Mouse (Mus musculus): ENCODE data around the gene Dnajc5. TPM values are rescaled to one million over a fixed set of nuclear protein-coding genes. Genes with fewer than 3 reads are reported as not detected.

Gene Dnajc5
- total RNA-seq, 2 experiments from 2014 or later, result 43.3 to 43.9 TPM

DNA sequence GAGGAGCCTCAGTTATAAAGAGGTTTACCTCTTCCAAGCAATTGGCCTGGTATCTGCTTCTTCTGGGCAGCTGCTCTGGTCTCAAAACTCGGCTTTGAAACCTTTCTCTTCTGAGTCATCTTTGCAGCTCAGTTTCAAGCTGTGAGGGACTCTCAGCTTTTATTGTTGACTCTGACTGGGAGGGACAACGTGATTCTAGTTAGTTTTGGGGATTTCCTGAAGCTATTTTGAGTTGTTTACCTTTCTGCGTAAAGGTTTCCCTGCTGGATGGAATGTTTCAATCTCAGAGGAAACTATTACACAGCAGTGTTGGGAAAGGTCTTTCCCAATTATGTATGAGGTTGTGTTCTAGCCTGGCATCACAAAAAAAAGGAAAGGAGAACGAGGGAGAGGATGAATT, 21.6 kb upstream of the Dnajc5 start:
- DNase-seq, result no peak
- intact Hi-C loops (cut with DNase I), result loop anchor here (2.0 to 5.0 kb wide), 2 partner anchors 18 to 41 kb away; partner anchors contain the start of gene Zbtb46

DNA sequence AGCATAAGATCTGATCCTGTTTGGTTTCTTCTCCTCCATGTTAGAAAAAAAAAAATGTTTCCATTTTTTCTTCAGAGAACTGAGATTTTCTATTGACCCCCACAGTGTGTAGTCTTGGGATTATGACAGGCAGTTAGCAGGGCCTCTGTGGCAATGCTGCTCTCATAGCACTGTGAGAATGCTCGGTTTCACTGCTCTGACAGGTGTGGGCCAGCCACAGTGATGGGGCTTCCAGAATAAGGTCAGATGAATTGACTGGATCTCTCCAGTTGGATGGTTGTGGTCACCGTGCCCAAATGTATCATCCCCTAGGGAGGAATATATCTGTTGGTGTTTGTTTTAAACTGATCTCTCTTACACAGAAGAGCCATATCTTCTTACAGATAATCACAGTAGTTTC, 11.1 kb upstream of the Dnajc5 start:
- intact Hi-C loops (cut with DNase I), result no loop called here
- DNase-seq, result no peak

DNA sequence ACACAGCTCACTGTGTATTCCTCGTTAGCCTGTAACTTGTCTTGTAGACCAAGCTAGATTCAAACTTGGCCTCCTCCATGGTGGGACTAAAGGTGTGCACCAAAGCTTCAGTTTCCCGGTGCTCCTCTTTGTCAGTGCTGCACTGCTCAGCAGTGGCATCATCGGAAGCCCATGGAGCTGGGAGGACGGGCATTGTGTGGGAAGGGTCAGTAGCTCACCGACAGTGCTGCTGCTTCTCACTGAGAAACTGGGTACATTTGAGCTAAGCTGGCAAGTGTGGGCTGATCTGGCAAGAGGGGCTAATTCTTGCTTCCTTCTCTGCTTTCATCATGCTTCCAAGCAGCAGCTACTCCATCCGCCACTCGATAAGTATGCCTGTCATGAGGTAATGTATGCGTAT, 9.1 kb upstream of the Dnajc5 start:
- intact Hi-C loops (cut with DNase I), result no loop called here
- DNase-seq, result no peak

DNA sequence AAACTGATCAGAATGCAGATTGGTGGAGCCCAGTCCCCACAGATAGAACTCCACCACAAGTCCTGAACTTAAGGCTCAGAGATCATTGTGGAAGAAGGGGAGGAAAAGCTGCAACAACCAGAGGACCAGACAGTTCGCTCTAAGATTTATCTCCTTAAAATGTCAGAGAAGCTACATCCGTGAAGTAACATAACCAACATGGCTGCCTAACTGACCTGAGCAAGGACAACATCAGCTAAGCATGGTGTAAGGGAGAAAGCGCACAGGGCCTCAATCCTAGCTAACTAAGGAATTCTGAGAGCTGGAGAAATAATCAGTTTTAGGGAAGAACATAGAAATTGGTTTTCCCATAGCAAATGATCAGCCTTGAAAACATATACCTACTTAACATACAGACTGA, 1.1 kb upstream of the Dnajc5 start:
- DNase-seq, result no peak
- intact Hi-C loops (cut with DNase I), result no loop called here

- no peak for DNase-seq
- intact Hi-C loops (cut with DNase I), result loop anchor here (5.0 kb wide), 1 partner anchor 46 kb away; no protein-coding TSS in a partner anchor
Observed at GRCm38 (mm10) chr2:181520936-181521227, 597 bp downstream of the Dnajc5 start.

- intact Hi-C loops (cut with DNase I), result loop anchor here (5.0 kb wide), 1 partner anchor 46 kb away; no protein-coding TSS in a partner anchor
- no peak for DNase-seq
Observed at GRCm38 (mm10) chr2:181521491-181521890, 1.2 kb downstream of the Dnajc5 start.

GRCm38 (mm10) chr2:181522811-181523210, 2.5 kb downstream of the Dnajc5 start:
- no peak for DNase-seq

GRCm38 (mm10) chr2:181525526-181525925, 5.2 kb downstream of the Dnajc5 start:
- DNase-seq, result no peak
- intact Hi-C loops (cut with DNase I), result no loop called here

More at GRCm38 (mm10) chr2:181522811-181523210, 2.5 kb downstream of the Dnajc5 start:
- intact Hi-C loops (cut with DNase I), result loop anchor here (2.0 to 5.0 kb wide), 2 partner anchors 44 to 56 kb away; no protein-coding TSS in a partner anchor

- intact Hi-C loops (cut with DNase I), result no loop called here
- DNase-seq, result no peak
Observed at GRCm38 (mm10) chr2:181529076-181529475, 8.8 kb downstream of the Dnajc5 start.

DNA sequence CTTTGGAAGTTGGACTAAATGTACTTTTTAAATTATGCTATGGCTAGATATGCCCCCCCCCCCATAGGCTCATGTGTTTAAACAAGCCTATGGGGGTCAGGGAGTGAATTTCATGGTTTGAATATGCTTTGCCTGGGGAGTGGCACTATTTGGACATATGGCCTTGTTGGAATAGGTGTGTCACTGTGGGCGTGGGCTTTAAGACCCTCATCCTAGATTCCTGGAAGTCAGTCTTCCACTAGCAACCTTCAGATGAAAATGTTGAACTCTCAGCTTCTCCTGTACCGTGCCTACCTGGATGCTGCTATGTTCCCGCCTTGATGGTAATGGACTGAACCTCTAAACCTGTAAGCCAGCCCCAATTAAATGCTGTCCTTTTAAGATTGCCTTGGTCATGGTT, 12.3 kb downstream of the Dnajc5 start:
- no peak for DNase-seq
- intact Hi-C loops (cut with DNase I), result no loop called here

DNA sequence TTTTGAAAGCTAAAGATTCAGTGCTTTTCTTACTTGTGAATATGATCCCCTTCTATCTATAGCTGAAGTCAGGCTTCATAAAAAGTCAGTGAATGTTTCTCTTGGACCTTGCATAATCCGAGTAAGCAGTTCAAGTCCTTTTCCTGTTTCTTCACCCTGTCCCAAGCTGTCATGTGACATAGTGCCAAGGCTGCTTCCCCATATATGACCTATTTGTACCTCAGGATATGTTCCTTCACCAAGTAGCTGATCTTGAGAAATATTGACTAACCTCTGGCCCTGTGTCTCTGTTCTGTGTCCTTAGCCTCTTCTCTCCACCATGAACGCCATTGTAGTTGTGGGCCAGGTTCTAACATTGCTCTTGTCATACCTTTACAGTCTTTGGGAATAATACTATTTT, 16.1 kb downstream of the Dnajc5 start:
- no peak for DNase-seq
- intact Hi-C loops (cut with DNase I), result loop anchor here (5.0 kb wide), 1 partner anchor 36 kb away; no protein-coding TSS in a partner anchor

DNA sequence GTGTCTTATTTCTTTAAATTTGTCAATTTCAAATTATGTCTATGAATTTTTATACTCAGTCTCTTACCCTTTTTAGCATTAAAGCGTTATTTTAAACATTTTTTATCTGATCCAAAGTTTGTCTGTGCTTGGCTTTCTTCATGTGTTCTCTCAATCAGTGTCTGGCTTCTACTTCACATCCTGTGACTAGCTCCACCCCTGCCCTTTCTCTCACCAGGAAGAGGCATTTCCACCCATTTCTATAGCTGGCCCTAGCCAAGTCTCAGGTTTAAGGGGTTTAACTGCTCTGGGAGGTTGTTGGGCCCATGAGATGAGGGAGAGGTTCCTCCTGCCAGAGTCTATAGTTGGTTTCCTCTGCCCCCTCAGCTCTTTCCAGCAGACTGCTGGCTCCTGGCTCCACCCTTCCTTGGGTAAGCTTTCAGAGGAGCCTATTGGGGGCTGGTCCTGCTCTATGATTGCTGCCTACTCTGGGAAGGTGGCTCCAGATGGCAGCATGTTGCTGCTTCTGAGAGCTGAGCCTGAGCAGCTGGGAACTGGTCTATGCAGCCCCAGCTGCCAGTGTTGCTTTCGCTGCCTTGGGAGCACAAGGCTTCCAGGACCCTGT, 17.3 kb downstream of the Dnajc5 start:
- intact Hi-C loops (cut with DNase I), result loop anchor here (5.0 kb wide), 1 partner anchor 35 kb away; no protein-coding TSS in a partner anchor
- DNase-seq, result no peak

- intact Hi-C loops (cut with DNase I), result no loop called here
- no peak for DNase-seq
Observed at GRCm38 (mm10) chr2:181541761-181542380, 21.6 kb downstream of the Dnajc5 start.

- intact Hi-C loops (cut with DNase I), result no loop called here
- no peak for DNase-seq
Observed at GRCm38 (mm10) chr2:181546142-181546541, 25.9 kb downstream of the Dnajc5 start.

GRCm38 (mm10) chr2:181548227-181548626, 27.9 kb downstream of the Dnajc5 start:
- no peak for DNase-seq
- intact Hi-C loops (cut with DNase I), result no loop called here

- no peak for DNase-seq
- intact Hi-C loops (cut with DNase I), result no loop called here
Observed at GRCm38 (mm10) chr2:181548682-181549081, 28.4 kb downstream of the Dnajc5 start.

- intact Hi-C loops (cut with DNase I), result no loop called here
- no peak for DNase-seq
Observed at GRCm38 (mm10) chr2:181550233-181550632, 29.9 kb downstream of the Dnajc5 start.

DNA sequence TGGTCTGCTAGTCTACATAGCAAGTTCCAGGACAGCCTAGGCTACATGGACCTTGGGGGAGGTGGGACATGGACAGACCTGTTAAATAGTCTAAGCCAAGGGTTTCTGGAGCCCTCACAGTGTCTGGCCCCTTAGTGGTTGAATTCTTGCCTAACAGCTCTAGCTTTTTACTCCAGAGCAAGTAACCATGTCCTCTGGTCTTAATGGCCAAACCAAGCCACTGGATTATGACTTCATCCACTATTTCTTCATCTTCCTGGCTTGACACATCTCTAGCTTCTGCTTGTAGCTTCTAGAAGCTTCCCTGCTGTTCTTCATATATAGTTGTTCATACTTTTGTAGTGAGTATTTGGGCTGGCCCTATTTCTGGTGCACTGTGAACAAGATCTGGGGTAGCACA, 33.5 kb downstream of the Dnajc5 start:
- intact Hi-C loops (cut with DNase I), result no loop called here
- no peak for DNase-seq

GRCm38 (mm10) chr2:181567338-181567737, 47.1 kb downstream of the Dnajc5 start:
- intact Hi-C loops (cut with DNase I), result loop anchor here (5.0 kb wide), 2 partner anchors 45 to 155 kb away; partner anchors contain the start of gene Dnajc5
- DNase-seq, result no peak

DNA sequence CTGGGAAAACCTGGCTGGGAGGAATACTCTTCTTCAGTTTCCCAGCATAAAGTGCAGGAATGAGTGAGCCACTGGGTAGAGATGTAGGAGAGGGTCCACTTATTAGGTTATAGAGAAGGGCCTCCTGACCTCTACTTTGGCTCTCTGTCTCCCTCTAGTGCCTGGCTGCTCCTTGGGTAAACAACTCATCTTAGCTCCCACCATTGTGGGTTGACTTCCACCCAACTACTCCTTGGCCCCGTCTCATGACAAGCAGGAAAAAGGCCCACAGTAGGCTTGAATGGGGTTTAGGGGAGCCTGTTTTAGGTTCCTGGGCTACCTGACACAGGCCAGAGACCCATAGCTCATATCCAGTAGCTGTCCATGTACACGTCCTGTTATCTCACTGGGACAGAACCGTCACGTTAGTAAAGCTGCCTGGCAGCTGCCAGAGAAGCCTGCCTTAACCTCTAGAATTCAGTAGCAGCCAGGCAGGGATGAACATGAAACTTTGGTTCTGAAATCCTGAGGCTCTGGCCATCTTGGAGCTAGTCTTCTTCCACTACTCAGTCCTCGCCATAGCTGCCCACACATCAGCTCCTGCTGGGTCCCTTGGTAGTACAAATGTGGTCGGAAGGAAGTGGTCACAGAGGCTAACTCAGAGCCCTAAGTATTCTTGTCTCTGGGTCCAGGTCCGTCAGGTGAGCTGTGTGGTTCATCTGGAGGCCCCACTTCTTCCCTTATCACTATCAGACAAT, 48.2 kb downstream of the Dnajc5 start:
- no peak for DNase-seq
- intact Hi-C loops (cut with DNase I), result loop anchor here (5.0 kb wide), 2 partner anchors 46 to 156 kb away; partner anchors contain the start of gene Dnajc5

GRCm38 (mm10) chr2:181569856-181570255, 49.6 kb downstream of the Dnajc5 start:
- no peak for DNase-seq
- intact Hi-C loops (cut with DNase I), result loop anchor here (5.0 kb wide), 3 partner anchors 33 to 158 kb away; partner anchors contain the start of gene Dnajc5
